Mouse (Mus musculus): ENCODE measurements at regions not wholly inside any gene's neighbourhood (a gene's known extent, or its start where the extent isn't known, plus 50 kb on each side); places are given as distances from the start of the nearest gene placed in this dataset.
A peak's percentile ranks its signal among the peaks of the same experiment; 100 is the strongest.
"Not testable (repeated sequence)": the region's sequence is repeated elsewhere in the genome, so short reads cannot be mapped to it uniquely, and the experiment has no call there.

DNA sequence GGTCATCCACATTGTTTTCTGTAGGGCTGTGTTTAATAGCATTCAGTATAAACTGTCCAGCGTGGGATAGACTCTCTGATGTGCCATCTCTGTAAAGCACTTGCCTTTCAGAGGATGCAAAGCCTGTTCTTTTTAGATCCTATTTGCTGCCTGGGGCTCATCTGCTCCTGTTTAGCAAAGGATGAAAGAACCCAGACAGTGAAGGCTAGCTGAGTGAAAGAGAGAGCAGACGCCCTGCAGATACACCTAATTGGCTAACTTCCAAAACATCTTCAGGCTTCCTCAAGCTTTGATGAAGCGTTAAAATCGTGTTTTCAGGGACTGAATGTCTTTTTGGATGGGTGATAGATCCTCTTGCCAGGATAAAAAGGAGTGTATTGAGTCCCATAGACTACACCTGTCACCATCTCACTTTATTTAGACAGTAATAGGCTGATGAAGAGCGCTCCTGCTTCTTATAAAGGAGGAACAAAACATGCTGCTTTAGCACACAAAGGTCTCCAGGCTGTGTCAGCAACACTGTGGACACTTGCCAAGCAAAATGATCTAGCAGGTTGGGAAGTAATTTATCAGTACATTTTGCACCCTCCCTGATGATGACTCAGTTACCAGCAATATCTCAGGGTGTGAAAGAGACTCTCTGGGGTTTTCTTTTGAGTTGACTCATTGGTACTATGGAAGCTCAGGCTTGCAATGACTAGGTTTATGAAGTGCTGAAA, 4717.3 kb downstream of the 9330182O14Rik start:
- DNase-seq (ENCODE audit: low read depth): no peak

DNA sequence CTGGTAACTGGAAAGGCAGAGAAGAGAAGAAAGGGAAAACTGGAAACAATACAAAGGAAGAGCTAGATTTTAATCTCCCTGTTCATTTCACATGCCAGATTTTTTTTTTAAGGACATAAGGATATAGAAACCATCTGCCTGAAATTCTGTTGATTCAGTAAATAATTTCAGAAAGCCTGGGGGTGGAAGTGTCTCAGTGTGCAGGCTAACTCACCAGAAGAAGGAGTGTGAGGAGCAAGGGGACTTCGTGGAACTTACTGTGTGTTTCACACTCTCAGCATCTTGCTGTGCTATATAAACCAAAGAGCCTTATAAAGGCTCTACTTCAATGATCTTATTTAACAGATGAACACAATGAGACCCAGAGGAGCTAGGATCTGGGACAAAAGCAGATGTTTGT, 4722.9 kb downstream of the 9330182O14Rik start:
- DNase-seq (ENCODE audit: low read depth): no peak

DNA sequence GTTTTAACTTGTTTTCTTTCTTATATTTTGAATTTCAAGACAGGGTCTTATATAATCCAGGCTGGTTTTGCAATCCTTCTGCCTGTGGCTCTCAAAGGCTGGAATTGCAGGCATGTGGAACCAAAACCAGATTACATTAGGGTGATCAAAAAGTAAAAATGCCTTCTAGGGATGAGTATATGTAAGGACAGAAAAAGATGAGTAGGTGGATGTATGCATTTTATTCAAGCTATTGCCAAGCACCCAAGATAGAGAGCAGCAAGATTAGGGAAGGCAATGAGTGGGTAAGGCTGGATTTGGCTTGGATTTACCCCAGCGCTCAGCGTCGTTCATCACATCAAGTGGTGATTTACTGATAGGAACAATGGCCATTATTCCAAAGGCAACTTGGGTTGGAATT, 4725.2 kb downstream of the 9330182O14Rik start:
- DNase-seq (ENCODE audit: low read depth): no peak

DNA sequence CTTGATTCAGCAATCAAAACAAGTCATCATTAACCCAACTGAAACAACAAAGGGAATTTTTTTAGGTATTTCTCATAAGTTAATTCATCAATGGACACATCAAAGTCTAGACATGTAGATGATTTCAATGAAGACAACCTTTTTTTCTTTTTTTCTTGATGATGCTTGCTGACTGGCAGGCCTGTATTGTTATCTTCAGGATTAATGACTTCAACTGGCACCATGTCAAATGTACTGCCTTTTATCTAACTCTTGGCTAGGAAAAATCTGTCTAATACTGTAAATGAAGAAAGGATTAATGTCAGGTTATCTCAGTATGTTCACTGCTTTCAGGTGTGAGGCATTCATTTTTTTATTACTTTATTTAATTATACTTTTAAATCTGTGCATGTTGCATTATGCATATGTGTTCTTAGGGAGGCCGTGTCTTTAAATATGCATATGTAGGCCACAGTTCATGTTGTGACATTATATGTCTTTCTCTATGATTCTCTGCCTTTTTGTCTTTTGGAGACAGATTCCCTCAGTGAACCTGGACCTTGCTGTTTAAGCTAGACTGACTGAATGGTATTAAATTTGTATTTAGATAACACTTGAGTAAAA, 4726.1 kb downstream of the 9330182O14Rik start:
- no peak for DNase-seq (ENCODE audit: low read depth)

DNA sequence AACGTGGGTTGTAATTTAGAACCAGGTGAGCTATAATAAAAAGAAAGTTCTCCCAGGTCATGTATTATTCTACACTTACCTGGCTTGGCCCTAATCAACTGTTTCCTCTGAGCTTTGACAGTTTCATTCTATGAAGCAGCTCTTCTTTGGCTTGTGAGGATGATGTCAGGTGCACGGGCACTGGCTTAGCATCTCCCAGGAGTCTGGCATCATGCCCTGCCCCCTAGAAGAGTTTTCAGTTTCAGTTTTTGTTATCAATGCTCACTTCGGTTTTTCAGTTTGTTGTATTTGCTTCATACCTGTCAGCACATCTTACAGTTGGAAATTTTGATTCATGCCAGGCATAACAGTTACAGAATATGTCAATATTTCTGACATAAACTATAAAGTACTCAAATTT, 4734.4 kb downstream of the 9330182O14Rik start:
- no peak for DNase-seq (ENCODE audit: low read depth)

DNA sequence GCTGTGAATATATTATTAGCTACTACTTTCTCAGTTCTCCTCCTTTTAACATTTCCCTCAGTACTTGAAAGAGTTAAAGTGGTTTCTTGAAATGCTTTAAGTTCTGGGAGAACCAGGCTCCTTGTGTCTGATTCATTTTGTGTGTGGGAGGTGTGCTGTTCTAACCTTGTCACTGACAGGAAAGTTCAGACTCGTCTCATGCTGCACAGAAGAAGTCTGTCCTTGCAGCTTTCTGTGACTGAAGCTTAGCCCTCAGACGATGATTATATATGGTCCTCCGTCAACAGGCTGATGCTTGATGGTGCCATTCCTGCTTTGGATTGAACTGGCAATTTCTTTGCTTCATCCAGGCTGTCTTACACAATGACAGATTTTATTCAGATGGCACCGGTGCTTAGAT, 4734.9 kb downstream of the 9330182O14Rik start:
- DNase-seq (ENCODE audit: low read depth): peak; percentile 0

DNA sequence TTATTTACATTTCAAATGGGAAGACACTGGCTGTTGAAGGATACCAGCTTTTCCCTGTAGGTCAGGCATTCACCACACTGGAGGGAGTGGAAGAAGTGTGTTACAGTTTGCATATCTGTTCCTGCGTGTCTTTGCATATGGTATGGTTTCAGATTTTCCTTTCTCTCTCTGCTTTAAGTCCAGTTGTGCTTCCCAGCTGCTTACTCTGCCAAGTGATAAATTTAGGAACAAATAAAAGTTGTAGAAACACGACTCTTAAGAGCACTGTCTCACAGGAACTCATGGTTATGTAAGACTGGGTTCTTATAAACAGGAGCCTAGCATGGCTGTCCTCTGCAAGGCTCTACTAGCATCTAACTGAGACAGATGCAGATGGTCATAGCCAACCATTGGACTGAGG, 4735.5 kb downstream of the 9330182O14Rik start:
- DNase-seq (ENCODE audit: low read depth): no peak

DNA sequence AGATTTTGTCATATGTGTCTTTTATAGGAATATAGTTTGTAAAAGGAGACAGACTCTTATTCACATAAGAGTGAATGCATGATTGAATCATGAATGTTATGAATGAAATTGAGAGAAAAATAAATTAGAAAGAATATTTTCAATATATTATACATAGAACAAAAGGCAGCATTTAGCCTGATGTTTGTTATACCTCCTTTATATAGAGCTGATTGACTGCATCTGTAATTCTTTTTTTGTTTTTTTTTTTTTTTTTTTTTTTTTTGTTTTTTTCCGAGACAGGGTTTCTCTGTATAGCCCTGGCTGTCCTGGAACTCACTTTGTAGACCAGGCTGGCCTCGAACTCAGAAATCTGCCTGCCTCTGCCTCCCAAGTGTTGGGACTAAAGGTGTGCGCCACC, 4736.8 kb downstream of the 9330182O14Rik start:
- not testable (repeated sequence) for DNase-seq (ENCODE audit: low read depth)

DNA sequence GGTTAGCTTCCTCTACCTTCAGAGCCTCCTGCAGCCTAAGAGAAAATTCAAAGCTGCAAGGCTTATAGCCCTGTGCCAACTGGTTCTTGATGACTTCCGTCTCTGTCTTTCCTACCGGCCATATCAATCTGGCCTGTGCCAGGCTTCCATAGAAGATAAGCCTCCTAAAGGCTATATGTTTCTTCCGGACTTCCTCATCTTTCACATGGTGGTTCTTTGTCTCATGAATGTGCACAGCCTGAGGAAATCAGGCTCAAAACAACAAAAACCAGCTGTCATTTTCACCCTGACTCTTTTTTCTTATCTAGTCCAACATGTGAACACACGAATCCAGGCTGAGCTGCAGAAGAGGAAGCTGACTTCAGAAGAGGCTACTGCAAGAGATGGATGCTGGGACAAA, 4748.1 kb downstream of the 9330182O14Rik start:
- DNase-seq (ENCODE audit: low read depth): no peak

DNA sequence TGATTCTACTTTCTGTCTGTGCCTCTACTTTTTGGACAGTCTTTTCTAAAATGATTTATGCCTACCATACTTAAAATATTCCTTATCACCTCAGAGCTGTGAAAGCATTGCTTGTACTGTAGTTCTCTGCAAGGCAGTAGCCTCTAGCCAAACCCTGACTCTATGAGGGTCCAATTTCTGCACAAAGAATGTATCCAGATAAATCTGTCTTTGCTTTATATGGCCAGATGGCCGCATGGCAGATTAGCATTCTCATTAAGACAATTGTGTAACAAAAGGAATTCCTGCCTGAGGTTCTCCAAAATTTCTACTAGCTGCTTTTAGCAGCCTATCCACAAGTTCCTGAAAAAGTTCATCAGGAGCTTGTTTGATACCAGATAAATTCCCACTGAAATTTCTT, 4757.4 kb downstream of the 9330182O14Rik start:
- no peak for DNase-seq (ENCODE audit: low read depth)

DNA sequence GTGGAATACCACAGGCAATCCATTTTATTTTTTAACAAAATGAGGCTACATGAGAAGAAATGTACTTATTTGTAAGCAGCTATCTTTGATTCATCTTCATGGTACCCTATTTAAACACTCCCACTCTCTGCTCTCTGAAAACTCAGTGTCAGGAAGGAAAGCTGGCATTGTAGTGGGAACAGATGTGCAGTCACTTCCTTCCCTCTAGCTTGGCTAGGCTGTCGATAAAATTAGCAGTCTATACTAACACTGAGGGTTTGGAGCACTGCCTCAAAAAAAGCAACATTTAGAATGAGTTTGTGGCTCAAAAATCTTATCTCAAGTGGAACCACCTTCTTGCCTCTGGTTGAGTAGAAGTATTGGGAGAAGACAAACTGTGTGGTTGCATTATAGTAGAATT, 4762.1 kb downstream of the 9330182O14Rik start:
- DNase-seq (ENCODE audit: low read depth): no peak

DNA sequence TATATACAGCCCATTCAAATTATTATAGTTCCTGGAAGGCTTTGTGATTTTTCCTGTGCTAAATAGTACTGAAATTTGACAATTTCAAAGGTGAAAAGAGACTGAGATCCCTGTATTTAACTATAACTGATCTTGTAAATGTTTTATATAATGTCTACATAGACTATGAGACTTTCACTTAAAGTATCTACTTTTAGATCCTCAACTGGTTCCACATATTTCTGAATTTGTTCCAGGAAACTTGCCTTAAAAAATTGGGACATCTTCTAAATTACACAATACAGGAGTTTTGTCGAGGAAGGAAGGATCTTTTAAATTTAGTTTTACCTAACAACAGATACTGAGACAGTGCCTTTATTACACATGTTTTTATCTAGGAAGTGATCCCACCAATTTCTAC, 4763.4 kb downstream of the 9330182O14Rik start:
- DNase-seq (ENCODE audit: low read depth): no peak

DNA sequence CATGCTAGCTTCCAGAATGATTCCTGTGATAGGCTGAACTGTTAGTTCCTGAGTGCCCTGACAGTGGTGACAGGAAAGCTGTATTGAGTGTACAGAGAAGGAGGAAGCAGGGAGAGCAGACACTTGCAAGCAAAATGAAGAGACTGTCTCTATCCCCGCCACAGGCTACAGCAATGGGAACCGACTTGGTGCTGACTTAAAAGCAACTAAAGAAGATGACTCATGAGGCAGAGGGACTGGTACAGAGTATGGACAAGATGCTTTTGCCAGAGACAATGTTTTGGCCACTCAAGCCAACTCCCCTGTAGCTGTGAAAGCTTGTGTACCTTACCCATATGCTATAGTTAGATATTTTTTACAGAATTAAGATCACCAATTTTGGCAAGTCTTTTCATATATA, 4773.0 kb downstream of the 9330182O14Rik start:
- DNase-seq (ENCODE audit: low read depth): no peak

DNA sequence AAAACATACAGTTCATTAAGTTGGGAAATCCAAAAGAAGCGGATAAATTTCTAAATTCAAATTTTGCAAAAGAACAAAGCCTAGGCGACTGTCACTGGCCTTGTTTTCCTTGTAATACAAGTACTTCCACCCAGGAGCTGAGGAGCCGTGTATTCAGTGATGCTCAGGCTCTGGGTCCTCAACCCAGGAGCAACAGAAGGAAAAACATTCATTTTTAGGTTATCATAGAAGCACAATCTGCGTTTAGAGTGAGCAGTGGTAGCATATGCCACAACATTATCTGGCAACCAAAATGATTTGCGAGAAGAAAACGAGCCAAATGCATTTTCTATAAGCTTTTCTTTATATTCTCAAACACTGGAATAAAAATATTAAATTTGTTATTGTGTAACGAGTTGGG, 4779.3 kb downstream of the 9330182O14Rik start:
- no peak for DNase-seq (ENCODE audit: low read depth)

DNA sequence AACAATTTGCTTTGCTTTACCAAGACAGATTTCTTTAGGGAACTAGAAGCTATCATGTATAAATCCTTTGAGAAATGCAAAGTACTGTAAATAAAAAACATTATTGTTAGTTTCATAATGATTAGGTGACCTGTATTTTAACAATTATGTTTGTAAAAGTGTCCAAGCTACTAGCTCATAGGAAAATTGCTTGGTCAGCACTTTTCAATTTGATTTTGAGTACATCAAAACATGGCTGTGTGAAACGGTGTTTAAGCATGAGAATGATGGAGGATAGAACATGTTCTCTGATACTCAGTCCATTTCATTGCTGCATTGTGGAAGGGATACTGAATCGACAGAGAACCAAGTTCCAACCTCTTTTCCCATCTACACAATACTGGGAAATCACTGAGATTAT, 4780.8 kb downstream of the 9330182O14Rik start:
- DNase-seq (ENCODE audit: low read depth): no peak

DNA sequence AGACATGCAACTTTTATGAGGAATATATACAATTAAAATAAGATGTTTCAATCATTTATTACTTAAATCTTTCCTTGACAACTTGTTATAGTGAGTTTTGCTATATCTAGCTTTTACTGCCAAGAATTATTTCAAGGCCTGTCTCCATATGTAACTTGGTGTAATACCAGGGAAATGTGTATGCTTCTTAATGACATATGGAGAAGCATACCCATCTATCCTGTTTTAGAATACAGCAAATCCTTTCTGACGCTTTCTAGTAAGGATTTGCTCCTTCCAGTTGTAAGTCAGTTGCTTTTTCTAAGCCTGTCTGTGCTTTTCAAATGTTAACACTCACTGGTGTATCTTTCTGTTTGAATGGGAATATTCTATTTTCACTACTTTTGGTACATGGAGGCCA, 4782.3 kb downstream of the 9330182O14Rik start:
- DNase-seq (ENCODE audit: low read depth): no peak

DNA sequence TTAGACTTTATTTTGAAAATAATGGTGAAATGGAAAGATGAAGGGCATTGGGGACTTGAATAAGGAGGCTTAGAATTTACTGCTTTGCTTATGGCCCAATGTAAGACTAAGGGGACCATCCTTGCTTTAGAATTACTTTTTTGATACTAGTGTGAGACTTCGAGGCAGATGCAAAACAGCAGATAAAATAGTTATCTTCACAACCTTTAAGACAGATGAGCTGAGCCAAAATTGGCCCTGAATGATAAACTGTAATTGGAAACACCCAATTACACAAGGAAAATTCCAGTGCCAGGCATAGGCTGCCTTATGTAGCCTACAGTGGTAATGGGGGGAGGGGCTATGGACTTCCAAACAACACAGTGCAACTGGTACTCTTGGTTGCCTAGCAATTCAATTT, 4790.5 kb downstream of the 9330182O14Rik start:
- no peak for DNase-seq (ENCODE audit: low read depth)

DNA sequence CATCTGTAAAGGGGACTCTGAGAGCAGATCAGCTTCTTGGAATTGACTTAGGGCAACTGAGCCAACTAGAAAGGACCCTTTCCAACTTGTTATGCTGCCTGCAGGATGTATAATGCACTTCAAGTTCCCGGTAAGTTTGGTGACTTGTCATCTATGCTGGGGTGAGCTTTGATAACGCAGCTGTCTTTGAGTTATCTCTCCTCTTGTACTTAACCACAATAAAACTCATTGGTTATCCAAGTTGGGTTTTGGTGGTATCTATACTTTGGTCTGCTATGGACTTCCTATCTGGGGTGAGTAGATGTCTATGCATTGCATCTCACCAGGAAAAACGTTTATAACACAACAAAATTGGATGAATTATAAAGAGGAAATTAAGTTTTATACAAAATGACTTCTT, 4792.9 kb downstream of the 9330182O14Rik start:
- DNase-seq (ENCODE audit: low read depth): no peak

DNA sequence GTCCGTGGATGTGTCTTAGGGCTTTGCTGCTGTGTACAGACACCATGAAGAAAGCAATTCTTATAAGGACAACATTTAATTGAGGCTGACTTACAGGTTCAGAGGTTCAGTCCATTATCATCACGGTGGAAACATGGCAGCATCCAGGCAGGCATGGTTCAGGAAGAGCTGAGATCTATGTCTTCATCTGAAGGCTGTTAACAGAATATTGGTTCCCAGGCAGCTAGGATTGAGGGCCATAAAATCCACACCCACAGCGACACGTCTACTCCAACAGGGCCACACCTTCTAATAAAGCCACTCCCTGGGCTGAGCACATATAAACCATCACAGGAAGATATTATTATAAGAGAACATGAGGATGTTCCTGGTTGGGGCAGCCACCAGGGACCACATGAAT, 4814.5 kb downstream of the 9330182O14Rik start:
- no peak for DNase-seq (ENCODE audit: low read depth)

DNA sequence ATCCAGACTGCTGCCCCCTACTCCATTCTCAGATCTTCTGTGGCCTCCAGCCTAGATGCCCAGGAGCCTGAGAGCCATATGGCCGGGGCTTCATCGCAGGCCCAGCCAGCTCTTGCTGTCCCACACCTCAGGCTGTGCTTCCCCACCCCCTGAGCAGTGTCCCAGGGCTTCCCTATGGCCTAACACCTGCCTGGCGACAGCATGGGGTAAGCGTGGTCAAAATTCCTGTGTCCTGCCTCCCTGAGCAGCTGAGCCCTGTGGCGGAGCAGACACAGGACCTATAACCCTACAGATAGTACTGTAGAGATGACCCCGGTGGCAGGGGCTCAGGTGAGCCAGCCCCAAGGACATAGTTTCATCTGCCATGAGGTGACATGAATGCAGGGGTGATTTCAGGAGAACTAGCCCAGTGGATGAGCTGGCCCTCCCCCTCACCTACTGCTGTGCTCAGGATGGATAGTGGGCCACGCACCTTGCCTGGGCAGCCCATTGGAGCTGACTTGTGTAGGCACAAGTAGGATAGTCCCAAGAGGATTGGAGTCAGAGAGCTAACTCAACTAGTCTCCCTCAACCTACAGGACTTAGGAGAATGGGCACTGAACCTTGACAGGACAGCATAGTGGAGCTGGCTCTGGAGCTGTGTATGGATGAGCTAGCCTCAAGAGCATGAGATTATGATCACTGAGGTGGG, 4816.9 kb downstream of the 9330182O14Rik start:
- DNase-seq (ENCODE audit: low read depth): no peak

Data from naive thymus-derived CD4-positive, alpha-beta T cell, adult 2 months (primary cell).